In genomic region chr16:6086200-6086599, GRCm38 (mm10) we compare ENCODE assay signal across 11 mouse cellular contexts.
DNase-seq lines count a peak whose midpoint lies in the region; ATAC-seq lines count a peak whose summit lies in the region.
"Had no signal": no experiment of that assay in that cellular context is flagged by ENCODE, and none has a peak within 500 bp of the region (broad histone marks: within the 10 kb centered on the region; RNA-seq: fewer than 3 reads in every experiment).

No protein-coding gene starts in this region.

- no peak overlapping the region for H3K27ac ChIP-seq in limb, embryonic 11.5 days (replicated peaks; ENCODE audit: low read depth, low read length)
- H3K27ac ChIP-seq in limb, embryonic 10.5 days: no peak overlapping the region
- H3K27ac ChIP-seq: left cerebral cortex, adult 2 months had no signal

- DNase-seq in limb, embryonic 11.5 days (ENCODE audit: low spot score): peak; percentile 23
- DNase-seq in limb, embryonic 10.5 days (ENCODE audit: low spot score): no peak
- peak; percentile 67 for DNase-seq in cerebellum, adult 8-10 months
- peak; percentile 4 to 26 for DNase-seq in heart, adult 18-20 months
- DNase-seq in heart, postnatal 4 days: peak; percentile 38
- DNase-seq in natural killer cell, adult 2 months (ENCODE audit: low spot score in 2 of 2): no peak
- DNase-seq in yolk sac, embryonic 10.5 days (ENCODE audit: low spot score): no peak
- DNase-seq: liver, postnatal 0 days had no signal

- H3K4me2 ChIP-seq in limb, embryonic 11.5 days (ENCODE audit: low read depth, severe bottlenecking): no peak overlapping the region

- ATAC-seq in limb, embryonic 11.5 days (ENCODE audit: insufficient number of reproducible peaks, low FRiP score, low TSS enrichment, low read depth): no peak
- ATAC-seq: hindbrain, embryonic 16.5 days; liver, postnatal 0 days had no signal

- H3K4me3 ChIP-seq in limb, embryonic 11.5 days (ENCODE audit: low read depth, low read length): no peak overlapping the region
- no peak overlapping the region for H3K4me3 ChIP-seq in limb, embryonic 10.5 days
- H3K4me3 ChIP-seq: left cerebral cortex, adult 2 months had no signal

- H3K9me3 ChIP-seq in limb, embryonic 11.5 days (ENCODE audit: control insufficient read depth, low read length): no peaks in the 10 kb centered on the region
- no peaks in the 10 kb centered on the region for H3K9me3 ChIP-seq in limb, embryonic 10.5 days (replicated peaks)

- H3K27me3 ChIP-seq in limb, embryonic 11.5 days (ENCODE audit: control insufficient read depth, insufficient read depth, low read length): no peaks in the 10 kb centered on the region
- H3K27me3 ChIP-seq in limb, embryonic 10.5 days (ENCODE audit: low read depth, poor library complexity, severe bottlenecking): no peaks in the 10 kb centered on the region
- H3K27me3 ChIP-seq: CH12.LX had no signal

- H3K9ac ChIP-seq in limb, embryonic 11.5 days (ENCODE audit: low read length): no peak overlapping the region
- H3K9ac ChIP-seq: liver, postnatal 0 days had no signal

- 0 out of 2 replicates have a peak, but pooled peaks cover 3% of the 10 kb centered on the region for H3K4me1 ChIP-seq in limb, embryonic 11.5 days (ENCODE audit: control insufficient read depth, insufficient read depth, low read length)
- H3K4me1 ChIP-seq in limb, embryonic 10.5 days: peaks cover 15% of the 10 kb centered on the region

- no peaks in the 10 kb centered on the region for H3K36me3 ChIP-seq in limb, embryonic 11.5 days (ENCODE audit: control insufficient read depth, insufficient read depth, low read length)
- no peaks in the 10 kb centered on the region for H3K36me3 ChIP-seq in limb, embryonic 10.5 days

- 26% methylated on average over 3 of the region's 3 CpGs for WGBS in limb, embryonic 11.5 days
- WGBS in limb, embryonic 10.5 days: 59% methylated on average over 3 of the region's 3 CpGs

Comparison
In these comparisons a context has a peak if more than half of its experiments do, and no peak if none do; other contexts are left out.
1. DNase-seq: peak in limb, embryonic 11.5 days (single experiment), cerebellum, adult 8-10 months (single experiment), heart, adult 18-20 months (2 of 2) and heart, postnatal 4 days (single experiment); none in limb, embryonic 10.5 days (single experiment), natural killer cell, adult 2 months (0 of 2) and yolk sac, embryonic 10.5 days (single experiment).